Mouse (Mus musculus) liver, postnatal 0 days (tissue): ENCODE measurements around the gene Bsnd.

Source experiments
- CTCF ChIP-seq: sonication (generic); IDR thresholded peaks from 2 replicates; pipeline ENCODE4 v1.5.1; 2016; ENCODE audit warnings: antibody characterized with exemption, low read depth
- EP300 ChIP-seq: IDR thresholded peaks from 2 replicates; pipeline ENCODE4 v1.6.1; 2016; ENCODE audit warnings: antibody characterized with exemption, low read depth, mild to moderate bottlenecking

DNA sequence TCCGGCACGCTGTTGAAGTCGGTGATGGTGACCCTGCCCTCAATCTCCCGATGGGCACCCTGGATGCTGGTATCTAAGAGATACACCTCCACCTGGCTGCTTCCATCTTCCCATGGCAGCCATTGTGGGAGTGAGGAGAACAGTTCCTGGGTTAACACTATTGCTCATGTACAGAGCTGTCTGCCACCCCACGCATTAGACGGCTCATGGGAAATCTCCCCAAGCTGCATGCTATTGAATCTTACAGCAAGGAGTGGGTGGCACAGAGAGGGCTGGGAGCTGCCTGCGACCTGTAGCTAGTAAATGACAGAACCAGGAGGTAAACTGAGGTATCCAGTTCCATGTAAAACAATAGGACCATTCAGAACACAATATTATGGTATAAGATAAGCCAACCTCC lies 37.5 kb downstream of the Bsnd start:
- TF ChIP-seq CTCF = no peak
- no peak for TF ChIP-seq EP300
